Mouse (Mus musculus) MEL (cell line): Measurements from ENCODE around the gene Grhl3. TPM values are rescaled to one million over a fixed set of nuclear protein-coding genes. Genes with fewer than 3 reads are reported as not detected.

Experiments
- DNase-seq: peaks from one replicate; pipeline ENCODE4 v3.0.0; 2011; ENCODE audit warnings: low read depth, low spot score
- H3K27ac ChIP-seq: 2 replicates; pipeline ENCODE4 v1.5.1; 2012; ENCODE audit warnings: low read depth, mild to moderate bottlenecking, control low read depth, low read length, moderate library complexity; ENCODE audit not compliant: control insufficient read depth
- H3K27me3 ChIP-seq, 2 experiments: fragments of 150-350 bp in 1 of 2; sonication (generic) in 1 of 2; 2 replicates each; pipeline ENCODE4 v1.6.1; 2012; ENCODE audit warnings: low read length in 2 of 2, mild to moderate bottlenecking in 2 of 2, improper control_type of control experiment in 1 of 2, moderate library complexity in 1 of 2; ENCODE audit not compliant: insufficient read depth in 2 of 2, control insufficient read depth in 1 of 2
- H3K36me3 ChIP-seq, 2 experiments: 2 replicates each; pipeline ENCODE4 v1.6.1; 2012 to 2014; ENCODE audit warnings: low read length in 2 of 2, improper control_type of control experiment in 1 of 2, inconsistent platforms in 1 of 2, mild to moderate bottlenecking in 1 of 2; ENCODE audit not compliant: insufficient read depth in 2 of 2, control insufficient read depth in 1 of 2
- H3K4me1 ChIP-seq, 2 experiments: fragments of 150-350 bp in 1 of 2; sonication (generic) in 1 of 2; 2 replicates each; pipeline ENCODE4 v1.6.1; 2012; ENCODE audit warnings: low read length in 2 of 2, improper control_type of control experiment in 1 of 2, mild to moderate bottlenecking in 1 of 2; ENCODE audit not compliant: insufficient read depth in 2 of 2, control insufficient read depth in 1 of 2
- H3K4me3 ChIP-seq, 2 experiments: fragments of 150-350 bp in 1 of 2; sonication (generic) in 1 of 2; 2 replicates each; pipeline ENCODE4 v1.5.1; 2012; ENCODE audit warnings: low read depth in 2 of 2, low read length in 2 of 2, mild to moderate bottlenecking in 2 of 2, moderate library complexity in 2 of 2, control low read depth in 1 of 2, improper control_type of control experiment in 1 of 2; ENCODE audit not compliant: control insufficient read depth in 1 of 2, insufficient read depth in 1 of 2
- H3K79me2 ChIP-seq: 2 replicates; pipeline ENCODE4 v1.6.1; 2012; ENCODE audit warnings: mild to moderate bottlenecking, low read length, moderate library complexity; ENCODE audit not compliant: control insufficient read depth, poor library complexity, insufficient read depth
- H3K9ac ChIP-seq: 2 replicates; pipeline ENCODE4 v1.6.1; 2012; ENCODE audit warnings: low read depth, mild to moderate bottlenecking, control low read depth, low read length, moderate library complexity; ENCODE audit not compliant: control insufficient read depth, poor library complexity, severe bottlenecking
- H3K9me3 ChIP-seq: fragments of 150-350 bp; sonication (generic); replicated peaks from 2 replicates; pipeline ENCODE4 v1.6.1; 2012; ENCODE audit warnings: mild to moderate bottlenecking, low read length, improper control_type of control experiment, moderate library complexity; ENCODE audit not compliant: insufficient read depth
- BHLHE40 ChIP-seq: IDR thresholded peaks from 2 replicates; pipeline ENCODE4 v1.6.1; 2012; ENCODE audit warnings: low read depth, mild to moderate bottlenecking, inconsistent platforms, low read length, improper control_type of control experiment, borderline replicate concordance
- ELF1 ChIP-seq: IDR thresholded peaks from 2 replicates; pipeline ENCODE4 v1.6.1; 2014; ENCODE audit warnings: low read depth, mild to moderate bottlenecking, inconsistent platforms, low read length, improper control_type of control experiment, moderate library complexity
- EP300 ChIP-seq, 2 experiments: IDR thresholded peaks; 2 replicates each; pipeline ENCODE4 v1.6.1; 2011; ENCODE audit warnings: improper control_type of control experiment in 2 of 2, low read length in 2 of 2, low read depth in 1 of 2, mild to moderate bottlenecking in 1 of 2
- GATA1 ChIP-seq: IDR thresholded peaks from 2 replicates; pipeline ENCODE4 v1.6.1; 2011; ENCODE audit warnings: low read depth, low read length, improper control_type of control experiment
- HCFC1 ChIP-seq: IDR thresholded peaks from 2 replicates; pipeline ENCODE4 v1.6.1; 2012; ENCODE audit warnings: low read depth, mild to moderate bottlenecking, inconsistent platforms, low read length, improper control_type of control experiment, moderate library complexity
- KAT2A ChIP-seq: conservative IDR thresholded peaks from 2 replicates; pipeline ENCODE4 v1.6.1; 2012; ENCODE audit warnings: low read depth, low read length, improper control_type of control experiment, inconsistent platforms
- MEF2A ChIP-seq: IDR thresholded peaks from 2 replicates; pipeline ENCODE4 v1.6.1; 2014; ENCODE audit warnings: low read depth, mild to moderate bottlenecking, inconsistent platforms, low read length, improper control_type of control experiment; ENCODE audit not compliant: poor library complexity, insufficient replicate concordance, severe bottlenecking; ENCODE audit errors: extremely low read depth
- MXI1 ChIP-seq: IDR thresholded peaks from 2 replicates; pipeline ENCODE4 v1.6.1; 2011; ENCODE audit warnings: mild to moderate bottlenecking, low read depth, low read length, improper control_type of control experiment
- MYB ChIP-seq: IDR thresholded peaks from 2 replicates; pipeline ENCODE4 v1.6.1; 2011; ENCODE audit warnings: mild to moderate bottlenecking, low read depth, low read length, improper control_type of control experiment
- POLR2A ChIP-seq, 2 experiments: IDR thresholded peaks; 2 replicates each; pipeline ENCODE4 v1.6.1; 2011 to 2012; ENCODE audit warnings: low read length in 2 of 2, mild to moderate bottlenecking in 2 of 2, control low read depth in 1 of 2, improper control_type of control experiment in 1 of 2, low read depth in 1 of 2, moderate library complexity in 1 of 2; ENCODE audit not compliant: control insufficient read depth in 1 of 2, insufficient read depth in 1 of 2, poor library complexity in 1 of 2
- RCOR1 ChIP-seq: IDR thresholded peaks from 2 replicates; pipeline ENCODE4 v1.6.1; 2012; ENCODE audit warnings: low read depth, mild to moderate bottlenecking, inconsistent platforms, low read length, improper control_type of control experiment
- TCF12 ChIP-seq: IDR thresholded peaks from 2 replicates; pipeline ENCODE4 v1.6.1; 2014; ENCODE audit warnings: low read depth, mild to moderate bottlenecking, inconsistent platforms, low read length, improper control_type of control experiment, moderate library complexity
- USF1 ChIP-seq: IDR thresholded peaks from 2 replicates; pipeline ENCODE4 v1.6.1; 2014; ENCODE audit warnings: low read depth, mild to moderate bottlenecking, inconsistent platforms, low read length, improper control_type of control experiment, moderate library complexity
- polyA plus RNA-seq, 2 experiments: library from polyadenylated mRNA; stranded (reverse) in 1 of 2; unstranded in 1 of 2; fragments of >175 nt in 1 of 2; fragments of >200 nt in 1 of 2; gene quantifications; 2 replicates each; pipeline versions ENCODE4 v1.2.1 to v1.2.4; 2012; ENCODE audit warnings: low replicate concordance in 2 of 2, low read depth in 1 of 2; ENCODE audit not compliant: insufficient read length in 2 of 2, insufficient read depth in 1 of 2, missing spikeins in 1 of 2
- total RNA-seq: library from RNA; depleted of rRNA; stranded (reverse); fragments of 300-350 nt; gene quantifications from 2 replicates; pipeline ENCODE4 v1.2.3, GENCODE M21; 2012

Grhl3 gene
- total and polyA plus RNA-seq, 3 experiments = not detected

DNA sequence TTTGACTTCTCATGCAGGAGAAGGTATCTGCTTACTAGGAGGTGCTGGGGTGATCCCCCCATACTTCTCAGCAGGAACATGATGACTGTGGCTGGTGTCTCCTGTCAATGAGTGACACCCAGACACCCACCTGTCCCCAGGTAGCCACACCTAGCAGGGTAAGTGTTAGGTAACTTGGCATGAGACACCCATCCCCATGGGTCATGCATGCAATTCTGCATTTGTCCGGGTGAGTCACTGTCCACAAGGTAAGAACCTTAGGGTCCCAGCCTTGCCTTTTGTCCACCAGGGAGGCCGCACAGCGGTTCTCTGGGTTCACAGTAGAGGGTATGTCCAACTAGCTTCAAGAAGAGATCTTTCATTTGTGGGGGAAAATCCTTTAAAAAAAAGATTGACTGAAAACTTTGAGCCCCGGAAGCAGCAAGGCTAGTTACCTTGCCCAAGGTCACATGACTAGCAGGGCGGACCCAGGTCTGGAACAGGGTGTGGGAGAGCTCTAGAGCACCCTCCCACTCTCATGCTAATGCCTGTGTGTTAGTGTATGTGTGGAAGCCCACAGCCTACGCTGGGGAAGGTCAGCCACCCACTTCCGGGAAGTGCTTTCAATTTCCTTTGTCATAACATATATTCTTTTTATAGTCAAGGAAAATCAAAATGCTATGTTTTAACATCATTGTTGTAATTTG, 26.2 kb upstream of the Grhl3 start:
- TF ChIP-seq EP300 (IDR thresholded peaks at IDR 0.05; ENCODE audit: low read depth in 1 of 2, low read length in 2 of 2) = no peak
- 0 out of 2 replicates have a peak, but pooled peaks have one; percentile 27 for TF ChIP-seq USF1
- Histone ChIP-seq H3K9me3 (no peaks in the 10 kb centered on the region), H3K79me2 (no peaks in the 10 kb centered on the region), H3K36me3 (no peaks in the 10 kb centered on the region), H3K4me3 (no peak overlapping the region), H3K27ac (no peak overlapping the region), H3K9ac (no peak overlapping the region), H3K27me3 (no peaks in the 10 kb centered on the region; a peak in 1 of 4 replicates), H3K4me1 (peaks cover 0 to 7% of the 10 kb centered on the region in 2 experiments; a peak in 1 of 4 replicates)
- no peak for DNase-seq

DNA sequence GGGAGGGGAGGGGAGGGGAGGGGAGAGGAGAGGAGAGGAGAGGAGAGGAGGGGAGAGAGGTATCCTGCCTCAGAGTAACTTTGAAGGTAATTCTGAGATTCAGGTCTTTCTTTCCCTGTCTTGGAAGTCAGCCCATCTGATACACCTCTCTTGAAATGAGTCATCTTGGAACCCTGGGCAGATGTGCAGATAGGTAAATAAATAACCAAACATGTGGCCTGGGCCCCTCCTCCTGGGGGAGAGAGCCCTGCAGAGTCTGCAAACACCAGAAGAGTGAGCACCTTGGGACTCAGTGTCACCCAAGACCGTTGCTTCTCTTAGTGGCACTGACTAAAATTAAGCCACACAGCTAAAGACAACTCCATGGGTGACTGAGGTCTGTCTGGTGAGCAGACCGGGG, 25.6 kb upstream of the Grhl3 start:
- no peaks in the 10 kb centered on the region for H3K79me2 ChIP-seq
- H3K4me3 ChIP-seq = no peak overlapping the region
- DNase-seq = peak; percentile 11
- peaks cover 0 to 2% of the 10 kb centered on the region in 2 experiments; a peak in 1 of 4 replicates for H3K27me3 ChIP-seq
- H3K9ac ChIP-seq = no peak overlapping the region
- peaks cover 0 to 7% of the 10 kb centered on the region in 2 experiments; a peak in 1 of 4 replicates for H3K4me1 ChIP-seq
- no peaks in the 10 kb centered on the region for H3K9me3 ChIP-seq
- no peak overlapping the region for H3K27ac ChIP-seq
- no peak for TF ChIP-seq HCFC1
- TF ChIP-seq GATA1 = peak; percentile 57
- TF ChIP-seq, all 39 proteins: peak for 1
- no peaks in the 10 kb centered on the region for H3K36me3 ChIP-seq

DNA sequence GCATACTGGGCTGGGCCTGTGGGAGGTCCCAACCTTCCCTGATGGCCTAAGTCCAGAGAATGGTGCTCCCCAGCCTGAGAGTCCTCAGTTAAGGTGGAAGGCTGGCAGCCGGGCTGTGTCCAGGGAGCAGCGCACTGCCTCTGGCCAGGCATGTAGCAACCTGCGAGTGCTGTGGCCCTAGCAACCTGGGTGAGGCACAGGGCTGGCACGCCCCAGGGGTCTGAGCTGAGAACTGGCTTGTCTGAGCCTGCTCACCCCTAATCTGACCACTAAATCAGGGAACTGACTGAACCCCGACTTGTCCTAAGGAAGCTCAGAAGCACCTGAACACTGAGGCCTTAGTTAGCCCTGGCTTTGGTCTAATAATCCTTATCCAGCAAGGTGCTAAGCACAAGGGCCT, 24.1 kb upstream of the Grhl3 start:
- Histone ChIP-seq H3K27me3 (peaks cover 0 to 2% of the 10 kb centered on the region in 2 experiments; a peak in 1 of 4 replicates), H3K9ac (no peak overlapping the region)

More for the DNA sequence above, 24.1 kb upstream of the Grhl3 start:
- H3K27ac ChIP-seq = no peak overlapping the region
- no peak for TF ChIP-seq MXI1
- no peak for TF ChIP-seq MEF2A
- TF ChIP-seq RCOR1 = no peak
- no peak for TF ChIP-seq ELF1
- no peak for TF ChIP-seq BHLHE40
- TF ChIP-seq EP300 (IDR thresholded peaks at IDR 0.05; ENCODE audit: low read depth in 1 of 2, low read length in 2 of 2) = no peak
- no peak for TF ChIP-seq KAT2A
- no peak for TF ChIP-seq TCF12
- no peak for TF ChIP-seq MYB
- TF ChIP-seq POLR2A (IDR thresholded peaks at IDR 0.05; ENCODE audit: control insufficient read depth in 1 of 2, insufficient read depth in 1 of 2, low read depth in 1 of 2, low read length in 2 of 2, poor library complexity in 1 of 2) = no peak
- TF ChIP-seq HCFC1 = no peak
- H3K9me3 ChIP-seq = no peaks in the 10 kb centered on the region
- no peaks in the 10 kb centered on the region for H3K79me2 ChIP-seq
- peak; percentile 38 for DNase-seq
- peaks cover 0 to 7% of the 10 kb centered on the region in 2 experiments; a peak in 1 of 4 replicates for H3K4me1 ChIP-seq
- no peaks in the 10 kb centered on the region for H3K36me3 ChIP-seq
- H3K4me3 ChIP-seq = no peak overlapping the region
